Mouse (Mus musculus): ENCODE results near the gene Nup214. TPM values are rescaled to one million over a fixed set of nuclear protein-coding genes. Genes with fewer than 3 reads are reported as not detected.

The Nup214 gene
- polyA plus RNA-seq, 1 experiment from 2014 or later: 54.0 TPM

DNA sequence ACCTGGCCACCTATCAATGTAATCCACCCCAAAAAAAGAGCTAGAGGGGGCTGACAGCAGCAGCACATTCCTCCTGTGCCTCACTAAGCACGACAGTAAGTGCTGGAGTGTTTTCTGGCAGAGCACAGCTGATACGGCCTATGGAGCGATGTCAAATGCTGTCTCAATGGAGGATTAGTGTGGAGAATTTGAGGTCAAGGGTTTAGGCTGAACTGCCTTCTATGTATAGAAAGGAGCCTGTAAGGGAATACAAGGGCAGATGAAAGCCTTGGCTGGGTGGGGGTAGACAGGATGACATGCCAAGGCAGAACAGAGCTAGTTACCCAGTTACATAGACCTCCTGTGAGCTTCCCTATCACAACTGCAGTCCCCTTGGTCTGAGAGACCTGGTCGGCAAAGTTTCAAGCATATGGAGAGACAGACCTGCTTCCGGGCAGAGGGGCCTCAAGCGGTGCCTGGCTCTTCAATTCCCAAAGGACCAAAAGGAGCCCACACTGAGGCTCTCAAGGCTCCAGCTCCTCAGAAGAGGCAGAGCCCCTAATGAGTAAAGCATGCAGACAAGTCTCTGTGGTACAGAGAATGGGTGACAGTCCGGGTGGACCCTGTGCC is 81.2 kb downstream of the Nup214 start:
- Histone ChIP-seq H3K9ac (ENCODE audit: low read depth, low read length) (0 out of 2 replicates have a peak overlapping the region, but pooled peaks have one; percentile 39), H3K4me2 (peak overlapping the region; percentile 4; the same call in 1 of the 2 replicates), H3K36me3 (ENCODE audit: control insufficient read depth, insufficient read depth, low read length) (peaks cover 9% of the 10 kb centered on the region), H3K27me3 (ENCODE audit: control insufficient read depth, insufficient read depth, low read length) (no peaks in the 10 kb centered on the region), H3K27ac (ENCODE audit: low read depth, low read length) (peak overlapping the region; percentile 93), H3K9me3 (replicated peaks; ENCODE audit: control insufficient read depth, low read length) (no peaks in the 10 kb centered on the region), H3K4me3 (ENCODE audit: low read depth, low read length) (no peak overlapping the region), H3K4me1 (ENCODE audit: control insufficient read depth, insufficient read depth, low read length) (peaks cover 63% of the 10 kb centered on the region)
- WGBS (ENCODE audit: insufficient replicate concordance): 43% methylated on average over 7 of the region's 7 CpGs
- no peak for ATAC-seq (replicated peaks; ENCODE audit: insufficient number of reproducible peaks, low FRiP score, low TSS enrichment)

DNA sequence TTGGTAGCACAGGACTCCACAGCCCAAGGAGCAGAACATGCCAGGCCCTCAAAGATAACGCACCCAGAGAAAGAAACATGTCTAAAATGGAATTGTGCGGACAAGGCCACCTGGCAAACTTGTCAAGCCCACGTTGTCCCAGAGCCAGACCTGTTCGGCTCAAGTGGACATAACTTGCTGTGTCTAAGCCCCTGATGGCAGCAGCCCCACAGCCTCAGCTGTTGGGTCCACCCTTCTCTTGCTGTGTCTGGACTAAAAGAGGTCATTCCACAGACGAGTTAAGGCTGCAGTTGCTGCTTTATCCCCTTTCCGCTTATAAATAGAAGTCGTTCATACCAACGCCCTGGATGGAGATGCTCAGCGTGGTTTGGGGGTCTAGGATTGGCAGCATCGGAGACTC is 82.3 kb downstream of the Nup214 start:
- Histone ChIP-seq H3K4me2 (no peak overlapping the region; the same call in 1 of the 2 replicates), H3K9ac (ENCODE audit: low read depth, low read length) (peak overlapping the region; percentile 39; the same call in 1 of the 2 replicates), H3K27ac (ENCODE audit: low read depth, low read length) (peak overlapping the region; percentile 90), H3K36me3 (ENCODE audit: control insufficient read depth, insufficient read depth, low read length) (peaks cover 5% of the 10 kb centered on the region), H3K4me3 (ENCODE audit: low read depth, low read length) (no peak overlapping the region), H3K4me1 (ENCODE audit: control insufficient read depth, insufficient read depth, low read length) (peaks cover 73% of the 10 kb centered on the region), H3K27me3 (ENCODE audit: control insufficient read depth, insufficient read depth, low read length) (no peaks in the 10 kb centered on the region), H3K9me3 (replicated peaks; ENCODE audit: control insufficient read depth, low read length) (no peaks in the 10 kb centered on the region)
- 55% methylated on average over 10 of the region's 10 CpGs for WGBS (ENCODE audit: insufficient replicate concordance)
- ATAC-seq (replicated peaks; ENCODE audit: insufficient number of reproducible peaks, low FRiP score, low TSS enrichment): no peak

DNA sequence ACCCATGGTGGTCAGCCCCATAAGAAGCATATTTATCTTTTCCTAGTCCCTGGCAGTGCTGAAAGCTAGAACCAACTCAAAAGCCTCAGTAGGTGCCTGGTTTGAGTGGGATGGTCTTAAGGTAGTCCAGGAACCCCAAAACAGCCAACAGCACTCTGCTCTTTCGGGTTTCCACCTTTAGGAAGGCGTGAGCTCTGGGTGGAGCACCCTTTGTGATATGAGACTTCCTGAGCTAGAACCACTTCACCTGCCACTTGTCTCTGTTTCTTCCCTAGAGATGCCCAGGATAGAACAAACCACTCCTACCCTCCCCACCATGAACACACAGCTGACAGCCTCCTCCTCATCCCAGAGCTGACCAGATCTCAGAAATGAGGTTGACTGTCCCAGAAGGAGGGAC is 83.1 kb downstream of the Nup214 start:
- peaks cover 2% of the 10 kb centered on the region for H3K36me3 ChIP-seq (ENCODE audit: control insufficient read depth, insufficient read depth, low read length)
- no peaks in the 10 kb centered on the region for H3K9me3 ChIP-seq (replicated peaks; ENCODE audit: control insufficient read depth, low read length)
- H3K4me1 ChIP-seq (ENCODE audit: control insufficient read depth, insufficient read depth, low read length): peaks cover 75% of the 10 kb centered on the region
- no peak overlapping the region for H3K9ac ChIP-seq (ENCODE audit: low read depth, low read length)
- ATAC-seq (replicated peaks; ENCODE audit: insufficient number of reproducible peaks, low FRiP score, low TSS enrichment): no peak
- no peak overlapping the region for H3K4me3 ChIP-seq (ENCODE audit: low read depth, low read length)
- no peaks in the 10 kb centered on the region for H3K27me3 ChIP-seq (ENCODE audit: control insufficient read depth, insufficient read depth, low read length)
- no peak overlapping the region for H3K4me2 ChIP-seq
- H3K27ac ChIP-seq (ENCODE audit: low read depth, low read length): peak overlapping the region; percentile 90
- 59% methylated on average over 2 of the region's 2 CpGs for WGBS (ENCODE audit: insufficient replicate concordance)

DNA sequence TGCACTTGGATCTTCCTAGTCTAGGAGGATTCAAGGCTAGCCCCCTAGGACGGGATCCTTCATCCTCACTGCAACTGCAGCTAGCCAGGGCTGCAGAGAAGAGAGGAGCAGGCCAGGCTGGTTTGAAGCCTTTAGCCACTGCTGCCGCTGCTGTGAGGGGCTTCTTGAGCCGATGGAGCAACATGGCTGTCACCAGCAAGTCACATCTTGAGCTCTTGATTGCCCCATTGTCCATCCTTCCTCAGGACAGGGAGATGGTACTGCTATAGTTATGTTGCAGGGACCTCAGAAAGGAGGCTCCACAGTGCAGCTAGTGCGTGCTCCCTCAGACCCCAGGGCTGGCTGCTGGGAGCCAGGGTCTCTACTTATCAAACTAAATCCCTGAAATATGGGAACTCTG is 83.6 kb downstream of the Nup214 start:
- Histone ChIP-seq H3K9me3 (replicated peaks; ENCODE audit: control insufficient read depth, low read length) (no peaks in the 10 kb centered on the region), H3K4me1 (ENCODE audit: control insufficient read depth, insufficient read depth, low read length) (peaks cover 76% of the 10 kb centered on the region), H3K27ac (ENCODE audit: low read depth, low read length) (peak overlapping the region; percentile 90), H3K36me3 (ENCODE audit: control insufficient read depth, insufficient read depth, low read length) (no peaks in the 10 kb centered on the region; the same call in 1 of the 2 replicates), H3K4me3 (ENCODE audit: low read depth, low read length) (no peak overlapping the region), H3K4me2 (no peak overlapping the region), H3K9ac (ENCODE audit: low read depth, low read length) (no peak overlapping the region), H3K27me3 (ENCODE audit: control insufficient read depth, insufficient read depth, low read length) (no peaks in the 10 kb centered on the region)
- ATAC-seq (replicated peaks; ENCODE audit: insufficient number of reproducible peaks, low FRiP score, low TSS enrichment): no peak
- 68% methylated on average over 4 of the region's 4 CpGs for WGBS (ENCODE audit: insufficient replicate concordance)

DNA sequence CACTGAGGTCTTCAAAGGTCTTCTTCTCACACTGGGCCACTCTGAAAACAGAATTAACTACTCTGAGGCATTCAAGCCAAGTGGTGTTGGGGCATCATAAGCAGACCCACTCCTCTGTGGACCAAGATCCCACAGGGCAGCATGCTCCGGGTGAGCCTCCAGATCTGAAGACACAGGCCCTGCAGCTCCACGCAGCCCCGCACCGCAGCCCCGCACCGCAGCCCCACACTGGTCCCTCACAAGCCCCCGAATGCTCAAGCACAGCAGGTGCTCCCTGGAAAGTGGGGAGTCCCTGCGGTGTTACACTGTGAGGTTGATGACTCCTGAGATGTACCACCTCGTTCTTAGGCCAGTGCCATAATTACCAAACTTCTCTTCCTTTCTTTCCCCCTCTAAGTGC is 84.0 kb downstream of the Nup214 start:
- WGBS (ENCODE audit: insufficient replicate concordance): 75% methylated on average over 9 of the region's 9 CpGs
- no peak for ATAC-seq (replicated peaks; ENCODE audit: insufficient number of reproducible peaks, low FRiP score, low TSS enrichment)
- Histone ChIP-seq H3K9me3 (replicated peaks; ENCODE audit: control insufficient read depth, low read length) (no peaks in the 10 kb centered on the region), H3K4me3 (ENCODE audit: low read depth, low read length) (no peak overlapping the region), H3K4me2 (no peak overlapping the region), H3K27me3 (ENCODE audit: control insufficient read depth, insufficient read depth, low read length) (no peaks in the 10 kb centered on the region), H3K27ac (ENCODE audit: low read depth, low read length) (0 out of 2 replicates have a peak overlapping the region, but pooled peaks have one; percentile 90), H3K36me3 (ENCODE audit: control insufficient read depth, insufficient read depth, low read length) (no peaks in the 10 kb centered on the region; the same call in 1 of the 2 replicates), H3K9ac (ENCODE audit: low read depth, low read length) (no peak overlapping the region), H3K4me1 (ENCODE audit: control insufficient read depth, insufficient read depth, low read length) (peaks cover 80% of the 10 kb centered on the region)

DNA sequence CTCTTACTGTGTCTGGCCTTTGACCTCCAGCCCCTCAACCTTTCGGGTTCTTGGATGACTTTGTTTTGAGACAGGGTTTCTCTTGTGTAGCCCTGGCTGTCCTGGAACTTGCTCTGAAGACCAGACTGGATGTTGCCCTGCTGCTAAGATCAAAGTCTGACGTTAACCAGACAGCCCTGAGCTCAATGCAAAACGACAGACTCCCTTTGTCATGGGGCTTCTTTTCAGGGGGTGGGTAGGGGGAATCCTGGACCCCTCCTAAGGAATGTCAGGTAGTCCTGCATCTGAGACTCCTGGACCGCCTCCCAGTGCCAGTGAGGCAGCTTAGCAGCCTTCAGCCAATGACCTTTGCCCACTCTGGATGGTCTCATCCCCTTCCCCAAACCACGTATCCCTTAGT is 84.5 kb downstream of the Nup214 start:
- WGBS (ENCODE audit: insufficient replicate concordance): 37% methylated on average over 5 of the region's 5 CpGs
- Histone ChIP-seq H3K36me3 (ENCODE audit: control insufficient read depth, insufficient read depth, low read length) (no peaks in the 10 kb centered on the region), H3K27me3 (ENCODE audit: control insufficient read depth, insufficient read depth, low read length) (no peaks in the 10 kb centered on the region), H3K4me1 (ENCODE audit: control insufficient read depth, insufficient read depth, low read length) (peaks cover 82% of the 10 kb centered on the region), H3K27ac (ENCODE audit: low read depth, low read length) (peak overlapping the region; percentile 23; the same call in 1 of the 2 replicates), H3K9ac (ENCODE audit: low read depth, low read length) (no peak overlapping the region), H3K4me2 (no peak overlapping the region), H3K4me3 (ENCODE audit: low read depth, low read length) (no peak overlapping the region), H3K9me3 (replicated peaks; ENCODE audit: control insufficient read depth, low read length) (no peaks in the 10 kb centered on the region)
- ATAC-seq (replicated peaks; ENCODE audit: insufficient number of reproducible peaks, low FRiP score, low TSS enrichment): no peak

DNA sequence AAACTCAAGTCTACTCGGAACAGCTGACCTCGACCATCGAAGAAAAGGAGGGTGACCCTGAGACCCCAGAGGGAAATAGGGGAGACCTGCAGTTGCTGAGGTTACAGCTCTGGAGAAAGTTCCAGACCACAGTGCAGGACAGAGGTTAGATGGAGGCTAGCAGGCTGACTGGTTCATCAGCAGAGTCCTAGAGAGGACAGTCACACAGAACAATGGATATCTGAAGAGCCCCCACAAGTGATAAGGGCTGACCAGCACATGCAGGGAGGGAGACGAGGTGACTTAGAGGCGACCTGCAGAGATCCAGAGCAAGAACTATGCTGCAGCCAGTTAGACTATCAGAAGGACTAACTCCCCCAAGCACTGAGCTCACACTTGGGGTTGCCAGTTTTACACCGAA is 85.4 kb downstream of the Nup214 start:
- 41% methylated on average over 6 of the region's 6 CpGs for WGBS (ENCODE audit: insufficient replicate concordance)
- Histone ChIP-seq H3K4me1 (ENCODE audit: control insufficient read depth, insufficient read depth, low read length) (peaks cover 87% of the 10 kb centered on the region), H3K27me3 (ENCODE audit: control insufficient read depth, insufficient read depth, low read length) (no peaks in the 10 kb centered on the region), H3K36me3 (ENCODE audit: control insufficient read depth, insufficient read depth, low read length) (no peaks in the 10 kb centered on the region), H3K9me3 (replicated peaks; ENCODE audit: control insufficient read depth, low read length) (no peaks in the 10 kb centered on the region), H3K4me2 (no peak overlapping the region), H3K4me3 (ENCODE audit: low read depth, low read length) (no peak overlapping the region), H3K27ac (ENCODE audit: low read depth, low read length) (peak overlapping the region; percentile 23; the same call in 1 of the 2 replicates), H3K9ac (ENCODE audit: low read depth, low read length) (no peak overlapping the region)
- no peak for ATAC-seq (replicated peaks; ENCODE audit: insufficient number of reproducible peaks, low FRiP score, low TSS enrichment)

DNA sequence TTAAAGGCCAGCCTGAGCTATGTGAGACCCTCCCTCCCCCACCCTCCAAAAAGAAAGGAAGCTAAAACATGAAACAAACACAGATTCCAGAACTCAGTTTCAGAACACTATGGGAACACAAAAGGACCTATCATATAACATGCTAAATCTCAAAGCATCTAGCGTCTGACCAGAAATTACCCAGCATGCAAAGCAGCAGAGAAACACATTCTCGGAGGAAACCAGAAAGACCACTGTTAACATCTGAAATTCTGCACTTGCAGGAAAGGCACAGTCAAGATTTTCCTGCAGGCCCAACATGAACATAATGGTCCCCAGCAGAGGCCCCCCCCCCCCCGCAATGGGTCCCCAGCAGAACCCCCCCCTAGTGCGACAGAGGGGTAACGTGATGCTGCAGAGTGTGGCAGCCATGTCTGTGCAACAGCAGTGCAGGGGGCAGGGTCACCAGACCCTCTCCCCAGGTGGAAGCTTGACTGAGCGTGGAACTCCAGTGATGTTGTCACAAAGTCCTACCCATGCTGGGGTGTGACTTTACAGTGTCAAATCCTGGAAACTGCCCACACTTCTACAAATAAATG is 86.1 kb downstream of the Nup214 start:
- H3K36me3 ChIP-seq (ENCODE audit: control insufficient read depth, insufficient read depth, low read length): no peaks in the 10 kb centered on the region
- H3K4me1 ChIP-seq (ENCODE audit: control insufficient read depth, insufficient read depth, low read length): peaks cover 88% of the 10 kb centered on the region
- no peaks in the 10 kb centered on the region for H3K9me3 ChIP-seq (replicated peaks; ENCODE audit: control insufficient read depth, low read length)
- ATAC-seq (replicated peaks; ENCODE audit: insufficient number of reproducible peaks, low FRiP score, low TSS enrichment): no peak
- no peaks in the 10 kb centered on the region for H3K27me3 ChIP-seq (ENCODE audit: control insufficient read depth, insufficient read depth, low read length)
- WGBS (ENCODE audit: insufficient replicate concordance): 71% methylated on average over 6 of the region's 6 CpGs
- no peak overlapping the region for H3K4me3 ChIP-seq (ENCODE audit: low read depth, low read length)
- H3K9ac ChIP-seq (ENCODE audit: low read depth, low read length): no peak overlapping the region
- H3K4me2 ChIP-seq: no peak overlapping the region
- H3K27ac ChIP-seq (ENCODE audit: low read depth, low read length): 0 out of 2 replicates have a peak overlapping the region, but pooled peaks have one; percentile 62

Data from heart, embryonic 11.5 days (tissue).